Mouse (Mus musculus) heart, postnatal 0 days (tissue): Measurements from ENCODE around the gene E130309D02Rik. TPM values are rescaled to one million over a fixed set of nuclear protein-coding genes. Genes with fewer than 3 reads are reported as not detected.

ENCODE experiments used
- ATAC-seq: fragments of 200-750 bp; cut with Nextera tagmentation; 2 replicates; pipeline ENCODE4 v1.8.0; 2017; ENCODE audit warnings: low read depth, moderate number of reproducible peaks, moderate library complexity; ENCODE audit not compliant: insufficient read depth
- DNase-seq: peaks from one replicate; pipeline ENCODE4 v3.0.0-alpha.2; 2016; ENCODE audit warnings: low spot score
- H3K27ac ChIP-seq: fragments of 300-500 bp; sonication (generic); 2 replicates; pipeline ENCODE4 v1.5.1; 2014; ENCODE audit warnings: low read depth, mild to moderate bottlenecking
- H3K27me3 ChIP-seq: fragments of 300-500 bp; sonication (generic); 2 replicates; pipeline ENCODE4 v1.6.1; 2014; ENCODE audit warnings: low read length, mixed read lengths; ENCODE audit not compliant: control insufficient read depth, insufficient read depth
- H3K36me3 ChIP-seq: fragments of 300-500 bp; sonication (generic); replicated peaks from 2 replicates; pipeline ENCODE4 v1.6.1; 2014; ENCODE audit warnings: low read length, mixed read lengths; ENCODE audit not compliant: control insufficient read depth, insufficient read depth
- H3K4me1 ChIP-seq: fragments of 300-500 bp; sonication (generic); 2 replicates; pipeline ENCODE4 v1.6.1; 2014; ENCODE audit warnings: antibody characterized with exemption; ENCODE audit not compliant: control insufficient read depth, insufficient read depth
- H3K4me2 ChIP-seq: fragments of 300-500 bp; sonication (generic); 2 replicates; pipeline ENCODE4 v1.6.1; 2014; ENCODE audit warnings: low read depth, mild to moderate bottlenecking, low read length, moderate library complexity
- H3K4me3 ChIP-seq: fragments of 300-500 bp; sonication (generic); 2 replicates; pipeline ENCODE4 v1.5.1; 2014; ENCODE audit warnings: low read depth, low read length
- H3K9ac ChIP-seq: fragments of 300-500 bp; sonication (generic); replicated peaks from 2 replicates; pipeline ENCODE4 v1.6.1; 2014; ENCODE audit warnings: low read depth, low read length, mixed read lengths
- H3K9me3 ChIP-seq: fragments of 300-500 bp; sonication (generic); replicated peaks from 2 replicates; pipeline ENCODE4 v1.6.1; 2016; ENCODE audit warnings: low read length; ENCODE audit not compliant: control insufficient read depth
- CTCF ChIP-seq: IDR thresholded peaks from 2 replicates; pipeline ENCODE4 v1.5.1; 2016; ENCODE audit warnings: antibody characterized with exemption, control low read depth, low read depth
- EP300 ChIP-seq: IDR thresholded peaks from 2 replicates; pipeline ENCODE4 v1.6.1; 2016; ENCODE audit warnings: antibody characterized with exemption, low read depth
- WGBS: fragments of 180-500 bp; shearing (Covaris S2); extraction: QIAGEN DNeasy Blood & Tissue Kit; methylation state at CpG from one replicate; pipeline ENCODE4 v1.1.7; 2014; 5-methylcytosine and 5-hydroxymethylcytosine counted together
- polyA plus RNA-seq: library from polyadenylated mRNA; unstranded; fragments of >200 nt; fragmentation: Nextera tagmentation; extraction: Ambion mirVana; gene quantifications from 2 replicates; pipeline ENCODE4 v1.2.1, GENCODE M21; 2015
- total RNA-seq: library from RNA; depleted of rRNA; stranded (reverse); fragments of >200 nt; gene quantifications from 2 replicates; pipeline ENCODE4 v1.2.3, GENCODE M21; 2014; ENCODE audit warnings: low replicate concordance

Gene E130309D02Rik
- total and polyA plus RNA-seq, 2 experiments from 2014 or later: 15.4 to 34.3 TPM

DNA sequence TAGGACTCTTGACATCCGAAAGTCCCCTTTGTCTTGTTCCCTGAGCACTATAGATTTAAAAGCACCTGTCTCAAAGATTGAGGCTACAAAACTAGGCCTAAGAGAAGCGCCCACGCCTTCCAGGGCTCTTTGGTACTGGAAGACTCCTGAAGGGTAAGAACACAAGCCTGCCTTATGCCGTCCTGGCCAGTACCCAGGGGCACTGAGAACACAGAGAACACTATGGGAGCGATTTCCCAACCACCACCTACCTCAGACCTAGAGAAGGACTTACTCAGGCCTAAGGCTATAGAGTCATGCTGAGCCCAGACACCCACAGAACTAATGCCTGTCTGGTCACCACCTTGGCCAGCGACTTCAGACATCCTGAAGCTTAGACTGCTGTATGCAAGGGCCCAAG is 48.4 kb downstream of the E130309D02Rik start:
- Histone ChIP-seq H3K4me1 (peaks cover 15% of the 10 kb centered on the region), H3K4me2 (no peak overlapping the region), H3K27me3 (no peaks in the 10 kb centered on the region), H3K9ac (no peak overlapping the region), H3K9me3 (no peaks in the 10 kb centered on the region), H3K36me3 (0 out of 2 replicates have a peak, but pooled peaks cover 19% of the 10 kb centered on the region), H3K4me3 (no peak overlapping the region), H3K27ac (no peak overlapping the region)
- TF ChIP-seq EP300 (no peak), CTCF (no peak)
- DNase-seq: no peak
- no peak for ATAC-seq
- WGBS: 81% methylated on average over 6 of the region's 6 CpGs

DNA sequence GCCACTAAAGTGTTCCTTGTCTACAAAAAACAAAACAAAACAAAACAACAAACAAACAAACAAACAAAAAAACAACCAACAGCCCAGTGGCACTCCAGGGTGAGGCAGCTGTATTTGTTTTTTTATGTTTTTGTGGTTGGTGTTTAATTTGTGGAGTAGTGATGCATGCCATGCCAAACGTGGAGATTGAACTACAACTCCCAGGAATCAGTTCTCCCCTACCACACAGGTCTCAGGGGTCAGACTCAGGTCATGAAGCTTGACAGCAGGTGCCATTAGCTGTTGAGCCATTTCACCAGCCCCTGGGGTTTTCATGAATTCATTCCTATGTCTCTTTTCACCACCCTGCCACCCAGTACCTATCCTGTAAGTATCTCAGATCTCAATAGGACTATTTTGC is 49.8 kb downstream of the E130309D02Rik start:
- Histone ChIP-seq H3K36me3 (0 out of 2 replicates have a peak, but pooled peaks cover 24% of the 10 kb centered on the region), H3K4me1 (peaks cover 11% of the 10 kb centered on the region), H3K9ac (no peak overlapping the region), H3K4me3 (no peak overlapping the region), H3K27me3 (no peaks in the 10 kb centered on the region), H3K27ac (no peak overlapping the region), H3K9me3 (no peaks in the 10 kb centered on the region), H3K4me2 (no peak overlapping the region)
- DNase-seq: no peak
- no peak for ATAC-seq
- 54% methylated on average over 1 of the region's 1 CpGs for whole genome bisulfite sequencing
- TF ChIP-seq CTCF: no peak
- TF ChIP-seq EP300: no peak

- DNase-seq: no peak
- no peak for ATAC-seq
- TF ChIP-seq EP300 (no peak), CTCF (no peak)
Observed at GRCm38 (mm10) chr5:143264689-143265088, 50.5 kb downstream of the E130309D02Rik start.

DNA sequence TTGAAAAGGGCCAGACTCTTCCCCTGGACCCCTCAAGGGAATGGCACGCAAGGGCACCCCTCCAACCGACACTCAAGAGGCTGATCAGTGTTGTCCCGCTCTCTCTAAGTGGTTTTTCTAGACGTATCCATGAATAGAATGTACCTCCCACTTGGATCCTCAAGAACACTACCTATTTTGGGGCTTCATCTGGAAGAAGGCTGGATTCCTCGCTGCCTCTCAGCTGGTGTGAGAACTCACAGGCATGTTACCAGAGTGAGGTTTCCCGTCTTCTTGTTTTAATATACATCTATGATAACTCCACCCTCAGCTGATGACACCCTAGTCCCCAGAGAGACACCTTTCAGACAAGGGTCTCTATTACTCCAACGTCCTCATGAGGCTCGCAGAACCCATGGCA is 53.5 kb downstream of the E130309D02Rik start:
- Histone ChIP-seq H3K36me3 (peaks cover 24% of the 10 kb centered on the region; the same call in 1 of the 2 replicates), H3K27me3 (peaks cover 4% of the 10 kb centered on the region; the same call in 1 of the 2 replicates), H3K9me3 (no peaks in the 10 kb centered on the region), H3K4me2 (no peak overlapping the region), H3K27ac (no peak overlapping the region), H3K9ac (no peak overlapping the region), H3K4me3 (no peak overlapping the region), H3K4me1 (no peaks in the 10 kb centered on the region)
- ATAC-seq (no peak), DNase-seq (no peak)
- 83% methylated on average over 8 of the region's 8 CpGs for WGBS
- TF ChIP-seq EP300 (no peak), CTCF (no peak)

More at GRCm38 (mm10) chr5:143264689-143265088, 50.5 kb downstream of the E130309D02Rik start:
- H3K9me3 ChIP-seq: no peaks in the 10 kb centered on the region
- no peaks in the 10 kb centered on the region for H3K27me3 ChIP-seq
- 75% methylated on average over 10 of the region's 10 CpGs for WGBS
- no peak overlapping the region for H3K9ac ChIP-seq
- peaks cover 7% of the 10 kb centered on the region for H3K4me1 ChIP-seq
- H3K27ac ChIP-seq: no peak overlapping the region
- peaks cover 24% of the 10 kb centered on the region; the same call in 1 of the 2 replicates for H3K36me3 ChIP-seq
- no peak overlapping the region for H3K4me3 ChIP-seq
- H3K4me2 ChIP-seq: no peak overlapping the region

DNA sequence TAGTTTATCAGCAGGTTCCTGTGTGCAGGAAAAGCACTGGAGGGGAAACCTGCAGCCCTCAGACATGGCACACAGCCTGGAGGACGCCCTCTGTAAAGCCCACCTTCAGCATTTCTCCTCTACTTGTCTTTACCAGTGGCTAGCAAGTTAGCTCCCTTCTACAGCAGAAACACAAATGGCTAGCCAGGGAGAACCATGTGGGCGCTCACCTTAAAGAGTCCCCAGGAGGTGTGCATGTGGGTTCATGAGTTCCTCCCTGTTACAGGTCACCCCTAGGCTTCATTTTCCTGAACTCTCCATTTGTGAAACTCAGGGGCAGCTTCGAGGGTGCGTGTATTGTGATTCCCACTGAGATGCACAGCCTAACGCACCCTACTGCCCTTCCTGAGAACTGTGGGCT is 59.4 kb downstream of the E130309D02Rik start:
- WGBS: 88% methylated on average over 5 of the region's 5 CpGs
- Histone ChIP-seq H3K4me2 (no peak overlapping the region), H3K27me3 (peaks cover 56% of the 10 kb centered on the region)

GRCm38 (mm10) chr5:143255131-143255519 is 60.0 kb downstream of the E130309D02Rik start:
- 0 out of 2 replicates have a peak, but pooled peaks cover 8% of the 10 kb centered on the region for H3K4me1 ChIP-seq
- peaks cover 56% of the 10 kb centered on the region for H3K27me3 ChIP-seq
- H3K4me3 ChIP-seq: peak overlapping the region; percentile 51
- DNase-seq (no peak), ATAC-seq (no peak)
- H3K9me3 ChIP-seq: no peaks in the 10 kb centered on the region
- no peak overlapping the region for H3K27ac ChIP-seq
- no peak overlapping the region for H3K4me2 ChIP-seq
- TF ChIP-seq EP300: no peak
- no peak for TF ChIP-seq CTCF
- 55% methylated on average over 24 of the region's 24 CpGs for WGBS
- H3K9ac ChIP-seq: no peak overlapping the region
- H3K36me3 ChIP-seq: peaks cover 19% of the 10 kb centered on the region

More for the DNA sequence above, 59.4 kb downstream of the E130309D02Rik start:
- no peaks in the 10 kb centered on the region for H3K9me3 ChIP-seq
- no peak for ATAC-seq
- DNase-seq: no peak
- no peak overlapping the region for H3K9ac ChIP-seq
- H3K27ac ChIP-seq: no peak overlapping the region
- H3K4me3 ChIP-seq: no peak overlapping the region
- H3K36me3 ChIP-seq: peaks cover 19% of the 10 kb centered on the region
- no peak for TF ChIP-seq EP300
- no peak for TF ChIP-seq CTCF
- 0 out of 2 replicates have a peak, but pooled peaks cover 8% of the 10 kb centered on the region for H3K4me1 ChIP-seq
